Mouse (Mus musculus): Measurements from ENCODE around the gene B4galnt1. TPM values are rescaled to one million over a fixed set of nuclear protein-coding genes. Genes with fewer than 3 reads are reported as not detected.

B4galnt1 gene
- 100 to 1,000 TPM; 696 to 735 TPM for total RNA-seq (2023)

DNA sequence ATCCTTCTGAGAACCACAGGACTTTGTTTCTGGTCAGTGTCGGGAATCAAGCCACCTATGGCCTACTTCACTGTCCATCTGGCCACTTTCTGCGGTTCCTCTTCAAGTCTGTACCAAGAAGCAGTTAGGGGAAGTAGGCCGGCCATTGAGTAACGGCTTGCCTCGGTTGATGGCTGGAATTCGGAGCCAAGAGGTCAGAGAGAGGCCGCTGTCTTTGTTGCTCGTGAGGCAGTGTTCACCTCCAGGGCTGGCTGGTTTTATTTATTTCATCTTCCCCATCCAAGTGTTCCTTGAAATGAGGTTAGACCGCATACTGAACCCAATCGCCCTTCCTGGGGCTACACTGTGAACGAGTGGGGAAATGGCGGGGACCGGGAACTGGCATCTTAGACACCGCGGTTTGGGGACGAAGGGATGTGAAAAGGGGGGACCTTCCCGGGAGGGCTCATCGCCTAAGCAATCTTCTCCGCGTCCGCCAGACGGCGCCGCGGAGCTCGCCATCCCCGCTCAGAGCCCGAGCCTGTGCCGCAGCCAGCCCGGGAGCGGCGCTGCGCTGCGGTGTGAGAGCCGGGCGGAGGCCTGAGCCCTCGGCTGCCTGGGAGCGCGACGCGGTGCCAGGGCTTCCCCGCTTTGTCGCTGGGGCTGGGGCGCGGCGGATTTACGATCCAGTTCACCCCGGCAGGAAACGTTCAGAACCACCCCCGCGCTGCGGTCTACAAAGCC is at the start of gene B4galnt1:
Gene B4galnt1 (plus strand): TSS at position 595 of the 723 bp plus-strand sequence.

DNA sequence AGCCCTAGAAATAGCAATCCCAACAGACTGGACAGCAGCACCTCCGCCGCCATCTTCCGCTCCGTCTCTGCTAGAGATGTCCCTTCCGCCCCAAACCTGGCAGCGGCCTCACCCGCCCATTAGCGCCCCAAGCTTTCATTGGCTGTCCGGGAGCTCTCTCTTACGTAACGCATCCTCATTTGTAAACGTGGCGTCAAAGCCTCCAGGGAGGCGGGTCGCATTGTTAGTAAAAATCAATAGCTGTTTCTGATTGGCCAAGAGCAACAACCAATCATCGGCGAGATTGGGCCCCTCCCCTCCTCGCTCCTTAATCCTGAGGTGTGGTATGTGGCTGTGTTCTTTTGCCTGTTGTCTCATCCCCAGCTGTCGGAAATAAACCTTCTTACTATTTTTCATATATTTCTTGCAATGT is 44.0 kb upstream of the B4galnt1 start, which contains the start of gene Os9:
Gene Os9 (minus strand): TSS at position 66 of the 412 bp plus-strand sequence.

DNA sequence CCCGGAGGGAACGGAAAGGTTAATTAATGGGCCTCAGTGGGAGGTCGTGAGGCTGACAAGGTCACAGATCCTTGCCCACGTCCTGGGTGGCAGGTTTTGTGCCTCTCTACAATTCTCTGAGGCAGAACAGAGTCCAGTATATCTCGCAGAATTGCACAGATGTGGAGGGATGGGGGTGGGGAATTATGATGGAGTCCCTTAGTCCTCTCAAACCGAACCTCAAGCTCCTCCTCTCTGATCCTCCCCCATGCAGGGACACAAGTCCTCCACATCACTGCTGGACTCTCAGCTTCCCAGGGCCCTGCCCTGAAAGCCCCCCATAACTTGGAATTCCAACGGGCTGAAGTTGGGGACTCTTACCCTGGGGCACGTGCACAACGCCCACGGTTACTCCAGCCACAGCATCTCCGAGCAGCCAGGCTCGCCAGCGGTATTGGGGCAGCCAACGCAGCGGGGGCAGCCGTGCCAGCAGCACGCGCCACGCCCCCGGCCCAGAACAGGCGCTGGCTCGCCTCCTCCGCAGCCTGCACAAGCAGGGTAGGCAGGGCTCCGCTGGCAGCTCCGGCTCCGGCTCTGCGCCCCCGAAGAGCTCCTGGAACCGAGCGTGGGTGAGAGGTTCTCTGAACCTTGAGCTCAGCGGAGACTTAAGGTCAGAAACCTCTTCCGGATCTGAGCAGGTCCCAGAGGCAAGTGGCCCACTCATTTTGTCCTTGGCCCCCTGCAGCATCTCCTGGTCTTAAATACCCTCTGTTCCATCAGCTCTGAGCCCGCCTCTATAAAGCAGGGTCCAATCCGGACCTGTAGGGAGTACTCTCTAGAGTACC is 15.1 kb downstream of the B4galnt1 start, which contains the start of gene Slc26a10:
Gene Slc26a10 (minus strand): TSS at position 775 of the 824 bp plus-strand sequence.

DNA sequence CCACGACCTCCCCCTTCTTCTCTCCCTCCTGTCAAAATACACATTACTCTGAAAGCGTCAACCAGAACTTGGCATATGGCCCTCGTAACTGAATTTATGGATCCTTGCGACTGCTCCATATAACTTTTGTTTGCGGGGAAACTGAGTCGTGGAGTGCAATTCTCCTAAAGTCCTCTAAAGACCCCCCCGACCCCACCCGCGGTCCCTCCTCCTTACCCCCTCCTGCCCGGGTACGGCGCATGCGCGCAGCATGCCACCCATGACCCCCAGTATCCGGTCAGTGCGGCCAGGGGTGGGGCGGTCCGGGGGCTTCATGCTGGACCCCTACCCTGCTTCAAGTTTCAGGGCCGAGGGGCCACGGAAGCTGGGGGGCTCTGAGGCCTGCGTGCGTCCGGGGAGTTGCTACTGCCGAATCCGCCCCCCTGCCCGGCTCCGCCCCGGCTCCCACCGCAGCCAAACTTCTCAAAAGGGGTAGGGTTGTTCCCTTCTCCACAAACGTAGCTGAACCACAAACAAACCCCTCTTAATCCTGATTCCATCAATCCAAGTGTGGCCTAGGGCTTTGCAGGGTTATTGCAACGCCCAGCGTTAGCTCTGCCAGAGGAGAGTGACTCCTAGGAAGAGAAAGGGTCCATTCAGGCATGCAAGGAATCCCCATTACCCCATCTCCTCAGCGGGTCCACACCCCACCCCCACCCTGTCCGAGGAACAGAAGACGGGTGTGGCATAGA is 24.8 kb downstream of the B4galnt1 start, which contains the start of gene Arhgef25:
Gene Arhgef25 (minus strand): TSS at position 433 of the 731 bp plus-strand sequence.

DNA sequence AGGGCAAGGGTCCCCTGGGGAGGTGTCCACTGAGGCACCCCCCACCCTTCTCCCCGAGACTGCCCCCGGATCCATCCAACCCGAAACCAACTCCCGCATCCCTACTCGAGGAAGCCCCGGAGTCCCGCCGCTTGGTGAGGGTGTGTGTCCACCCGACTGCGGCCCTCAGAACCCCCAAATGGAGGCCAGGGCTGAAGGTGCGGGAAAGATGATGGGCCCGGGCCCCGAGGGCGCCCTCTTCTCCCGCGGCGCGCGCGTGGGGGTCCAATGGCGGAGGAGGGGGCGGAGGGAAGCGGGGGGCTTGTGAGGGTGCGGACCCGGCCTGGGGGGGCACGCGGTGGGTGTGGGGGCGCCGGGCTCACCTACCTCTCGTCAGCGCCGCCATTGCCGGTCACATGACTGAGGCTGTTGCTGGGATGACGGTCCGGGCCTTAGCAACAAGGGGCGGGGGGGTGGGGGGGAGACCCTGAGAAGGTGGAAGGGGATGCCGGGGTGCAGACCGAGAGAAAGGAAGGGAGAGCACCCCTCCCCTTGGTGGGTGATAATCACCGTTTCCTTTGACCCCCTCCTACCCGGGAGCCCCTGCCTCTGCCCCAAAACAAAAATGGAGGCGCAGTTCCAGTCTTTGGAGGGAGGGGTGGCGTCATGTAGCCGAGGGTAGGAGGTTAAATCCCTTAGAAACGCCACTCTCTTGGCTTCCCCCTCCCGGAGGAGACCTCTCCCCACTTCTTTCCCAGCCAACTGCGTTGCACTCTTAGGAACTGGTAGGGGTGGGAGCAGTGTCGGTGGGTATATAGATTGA is 30.5 kb downstream of the B4galnt1 start, which contains the start of gene Dtx3:
Gene Dtx3 (minus strand): TSS at position 401 of the 802 bp plus-strand sequence.

GRCm38 (mm10) chr10:127211414-127211854 is 46.4 kb downstream of the B4galnt1 start, which contains the start of gene Pip4k2c:
TSS of gene Pip4k2c (minus strand) at chr10:127211585.

Other genes with a start within 250 kb of the B4galnt1 start
- gene Ctdsp2, start 186.5 kb upstream of the B4galnt1 start, total RNA-seq (2023) = 10 to 100 TPM; 94.7 to 97.8 TPM
- 1 to 10 TPM; 2.1 to 2.2 TPM for gene Avil, start 164.5 kb upstream of the B4galnt1 start, total RNA-seq (2023)
- gene Tsfm, start 134.4 kb upstream of the B4galnt1 start, total RNA-seq (2023) = 10 to 100 TPM; 18.8 to 20.9 TPM
- 10 to 100 TPM; 23.4 to 26.8 TPM for gene Mettl1, start 123.8 kb upstream of the B4galnt1 start, total RNA-seq (2023)
- gene Eef1akmt3, start 123.7 kb upstream of the B4galnt1 start, total RNA-seq (2023) = under 1 TPM in 1 of 2 experiments, not detected in 1; 0.21 TPM
- gene Cyp27b1, start 117.0 kb upstream of the B4galnt1 start, total RNA-seq (2023) = 1 to 10 TPM in 1 of 2 experiments, under 1 TPM in 1; 0.80 to 2.0 TPM
- 1 to 10 TPM; 5.4 to 5.7 TPM for gene March9, start 105.0 kb upstream of the B4galnt1 start, total RNA-seq (2023)
- 100 to 1,000 TPM; 143 to 156 TPM for gene Cdk4, start 101.7 kb upstream of the B4galnt1 start, total RNA-seq (2023)
- gene Tspan31, start 95.0 kb upstream of the B4galnt1 start, total RNA-seq (2023) = 10 to 100 TPM; 10.3 to 13.2 TPM
- 100 to 1,000 TPM; 166 to 167 TPM for gene Agap2, start 89.9 kb upstream of the B4galnt1 start, total RNA-seq (2023)
- gene Os9, start 44.1 kb upstream of the B4galnt1 start, total RNA-seq (2023) = 100 to 1,000 TPM in 1 of 2 experiments, 10 to 100 TPM in 1; 98.4 to 100 TPM
- under 1 TPM in 1 of 2 experiments, not detected in 1; 0.29 TPM for gene Slc26a10, start 15.4 kb downstream of the B4galnt1 start, total RNA-seq (2023)
- 1 to 10 TPM in 1 of 2 experiments, not detected in 1; 1.5 TPM for gene Arhgef25, start 24.9 kb downstream of the B4galnt1 start, total RNA-seq (2023)
- 10 to 100 TPM; 53.6 to 73.9 TPM for gene Dtx3, start 30.5 kb downstream of the B4galnt1 start, total RNA-seq (2023)
- 10 to 100 TPM; 44.9 to 47.9 TPM for gene Pip4k2c, start 46.4 kb downstream of the B4galnt1 start, total RNA-seq (2023)
- gene Kif5a, start 98.1 kb downstream of the B4galnt1 start, total RNA-seq (2023) = under 1 TPM; 0.44 to 0.56 TPM
- 10 to 100 TPM; 98.0 to 98.9 TPM for gene Dctn2, start 101.1 kb downstream of the B4galnt1 start, total RNA-seq (2023)
- gene Mbd6, start 123.8 kb downstream of the B4galnt1 start, total RNA-seq (2023) = 100 to 1,000 TPM; 110 to 113 TPM
- gene Mars, start 146.6 kb downstream of the B4galnt1 start, total RNA-seq (2023) = 10 to 100 TPM; 51.4 to 67.0 TPM
- 100 to 1,000 TPM; 317 to 326 TPM for gene Arhgap9, start 156.7 kb downstream of the B4galnt1 start, total RNA-seq (2023)
- not detected for gene Gli1, start 176.7 kb downstream of the B4galnt1 start, total RNA-seq (2023)
- gene Inhbe, start 189.2 kb downstream of the B4galnt1 start, total RNA-seq (2023) = not detected
- gene Inhbc, start 205.2 kb downstream of the B4galnt1 start, total RNA-seq (2023) = not detected
- 10 to 100 TPM; 71.0 to 89.8 TPM for gene R3hdm2, start 215.1 kb downstream of the B4galnt1 start, total RNA-seq (2023)

All from T-cell, adult 66 days (primary cell).